Mouse (Mus musculus) macrophage (primary cell): ENCODE results near the gene Sorbs1. TPM values are rescaled to one million over a fixed set of nuclear protein-coding genes. Genes with fewer than 3 reads are reported as not detected.

Source experiments
- H3K27ac ChIP-seq: fragments of 350-480 bp; formaldehyde crosslinking; 2 replicates; pipeline ENCODE4 v1.9.0; 2021
- H3K36me3 ChIP-seq: fragments of 350-480 bp; formaldehyde crosslinking; 2 replicates; pipeline ENCODE4 v1.9.0; 2021; ENCODE audit errors: inconsistent target
- H3K4me3 ChIP-seq: fragments of 350-480 bp; formaldehyde crosslinking; 2 replicates; pipeline ENCODE4 v1.9.0; 2021; ENCODE audit errors: inconsistent target
- H3K79me2 ChIP-seq: fragments of 350-480 bp; formaldehyde crosslinking; 2 replicates; pipeline ENCODE4 v1.9.0; 2021; ENCODE audit errors: inconsistent target
- WGBS: methylation state at CpG from one replicate; pipeline ENCODE4 v1.1.7; 2026; ENCODE audit warnings: inconsistent platforms; ENCODE audit not compliant: missing documents; 5-methylcytosine and 5-hydroxymethylcytosine counted together
- polyA plus RNA-seq: library from polyadenylated mRNA; stranded (reverse); fragments of 250-400 nt; gene quantifications from 3 replicates; pipeline ENCODE4 v1.2.4, GENCODE M21; 2018; ENCODE audit warnings: inconsistent platforms

Gene Sorbs1
- polyA plus RNA-seq, 1 experiment from 2014 or later: 0.19 TPM

DNA sequence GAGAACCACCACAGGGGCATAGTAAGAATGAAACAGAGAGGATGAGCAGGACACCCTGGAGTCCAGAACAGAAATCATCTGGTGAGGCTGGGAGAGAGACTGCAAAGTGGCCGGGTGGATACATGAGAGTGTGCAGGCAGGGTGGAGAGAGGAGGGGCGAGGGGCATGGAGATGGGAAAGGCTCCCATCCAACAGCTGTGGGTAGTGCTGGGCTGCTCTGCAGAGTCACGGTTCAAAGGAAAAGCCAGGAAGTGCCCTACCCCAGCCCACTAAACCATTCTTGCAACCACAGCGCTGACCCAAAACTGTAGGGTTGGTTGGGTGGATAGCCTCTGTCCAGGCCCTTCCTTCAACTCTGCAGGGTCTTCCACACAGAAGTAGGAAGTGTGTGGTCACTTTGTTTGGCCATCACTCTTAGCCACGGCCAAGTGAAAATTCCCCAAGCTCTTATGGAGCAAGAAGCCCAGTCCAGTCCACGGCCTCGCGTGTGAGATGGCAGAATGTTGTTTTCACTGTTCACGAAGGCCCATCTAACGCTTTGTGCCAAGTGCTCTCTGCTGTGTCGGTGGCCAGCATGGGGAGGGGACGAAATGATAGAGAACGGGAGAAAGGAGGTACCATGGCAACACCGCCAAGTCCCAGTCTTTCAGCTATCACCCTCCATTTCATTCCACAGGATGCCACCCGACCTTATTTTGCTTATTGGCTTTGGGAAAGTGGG lies 203.0 kb downstream of the Sorbs1 start:
- Histone ChIP-seq H3K36me3 (no peaks in the 10 kb centered on the region), H3K4me3 (no peak overlapping the region), H3K79me2 (no peaks in the 10 kb centered on the region), H3K27ac (no peak overlapping the region)
- 86% methylated on average over 15 of the region's 15 CpGs for WGBS

DNA sequence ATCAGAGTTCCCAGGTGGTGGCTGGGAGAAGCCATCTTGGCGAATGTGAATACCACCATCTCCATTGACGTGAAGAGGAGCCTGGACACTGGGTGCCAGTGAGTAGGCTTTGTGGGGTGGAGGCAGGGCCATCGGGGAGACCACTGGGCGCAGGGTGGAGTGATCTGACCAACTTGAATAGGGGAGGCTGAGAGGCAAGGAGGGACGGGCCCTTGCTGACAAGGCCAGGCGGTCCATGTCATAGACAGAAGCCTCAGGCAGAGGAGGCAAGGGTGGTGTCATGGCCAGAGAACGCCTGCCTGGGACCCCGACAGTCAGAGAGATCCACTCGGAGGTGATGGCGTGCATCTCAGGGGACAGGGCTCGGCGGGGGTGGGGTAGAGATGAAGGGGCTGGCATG lies 203.7 kb downstream of the Sorbs1 start:
- no peaks in the 10 kb centered on the region for H3K79me2 ChIP-seq
- no peaks in the 10 kb centered on the region for H3K36me3 ChIP-seq
- 90% methylated on average over 9 of the region's 12 CpGs for WGBS
- H3K27ac ChIP-seq: no peak overlapping the region
- H3K4me3 ChIP-seq: no peak overlapping the region

DNA sequence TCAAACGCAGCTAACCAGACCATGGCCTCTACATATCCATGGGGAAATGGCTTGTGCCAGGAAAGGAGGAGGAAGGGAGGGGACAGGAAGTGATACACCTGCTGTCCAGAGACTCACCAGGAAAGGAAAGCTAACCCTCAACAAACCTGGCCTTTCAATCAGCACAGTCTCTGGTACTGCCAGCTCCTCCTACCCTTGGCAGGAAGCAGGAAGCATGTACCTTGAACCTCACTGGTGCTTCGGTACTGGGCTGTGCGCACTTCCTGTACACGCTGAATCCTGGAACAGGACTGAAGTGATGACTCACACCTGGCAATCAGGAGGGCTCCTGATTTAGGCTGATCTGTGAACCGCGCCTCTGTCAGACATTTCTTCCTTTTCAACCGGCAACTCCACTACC lies 206.0 kb downstream of the Sorbs1 start:
- WGBS: 76% methylated on average over 7 of the region's 7 CpGs
- H3K27ac ChIP-seq: no peak overlapping the region
- H3K4me3 ChIP-seq: no peak overlapping the region
- H3K79me2 ChIP-seq: no peaks in the 10 kb centered on the region
- no peaks in the 10 kb centered on the region for H3K36me3 ChIP-seq

DNA sequence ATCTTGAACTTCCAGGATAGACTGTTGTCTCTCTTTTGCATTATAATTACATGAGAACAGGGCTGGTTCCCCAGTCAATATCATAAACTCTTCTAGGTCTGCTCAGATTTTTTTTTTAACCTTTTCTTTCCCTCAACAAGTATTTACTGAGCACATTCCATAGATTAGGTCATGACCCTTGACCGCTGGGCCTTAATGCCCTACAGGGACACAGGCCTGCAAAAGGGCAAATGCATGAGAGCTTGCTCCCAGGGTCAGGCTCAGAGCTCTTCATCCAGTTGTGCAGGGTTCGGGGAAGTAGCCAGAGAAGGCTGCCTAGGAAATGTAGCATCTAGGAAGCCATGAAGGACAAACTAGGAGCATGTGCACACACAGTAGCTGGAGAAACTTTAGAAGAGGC lies 206.9 kb downstream of the Sorbs1 start:
- Histone ChIP-seq H3K4me3 (no peak overlapping the region), H3K27ac (no peak overlapping the region), H3K79me2 (no peaks in the 10 kb centered on the region), H3K36me3 (no peaks in the 10 kb centered on the region)
- WGBS: 97% methylated on average over 2 of the region's 2 CpGs

DNA sequence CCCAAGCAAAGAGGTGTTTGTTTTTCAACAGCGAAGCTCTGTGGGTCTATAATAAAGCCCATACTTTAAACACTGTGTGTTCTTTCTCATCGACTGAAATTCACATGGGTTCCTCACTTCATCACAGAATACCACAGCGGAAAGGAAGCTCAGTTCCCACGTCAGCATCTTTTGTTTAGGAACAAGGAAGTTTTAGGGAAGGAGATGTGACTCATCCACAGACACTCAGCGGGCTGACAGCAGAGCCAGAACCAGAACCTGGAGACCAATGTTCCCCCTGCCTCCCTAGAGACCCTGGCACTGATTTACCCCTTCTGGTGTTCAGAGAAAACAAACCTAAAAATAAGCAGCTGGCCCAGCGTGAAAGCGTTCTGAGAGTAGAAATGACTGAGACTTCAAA lies 208.1 kb downstream of the Sorbs1 start:
- H3K27ac ChIP-seq: no peak overlapping the region
- H3K79me2 ChIP-seq: no peaks in the 10 kb centered on the region
- no peaks in the 10 kb centered on the region for H3K36me3 ChIP-seq
- WGBS: 79% methylated on average over 7 of the region's 7 CpGs
- H3K4me3 ChIP-seq: no peak overlapping the region

DNA sequence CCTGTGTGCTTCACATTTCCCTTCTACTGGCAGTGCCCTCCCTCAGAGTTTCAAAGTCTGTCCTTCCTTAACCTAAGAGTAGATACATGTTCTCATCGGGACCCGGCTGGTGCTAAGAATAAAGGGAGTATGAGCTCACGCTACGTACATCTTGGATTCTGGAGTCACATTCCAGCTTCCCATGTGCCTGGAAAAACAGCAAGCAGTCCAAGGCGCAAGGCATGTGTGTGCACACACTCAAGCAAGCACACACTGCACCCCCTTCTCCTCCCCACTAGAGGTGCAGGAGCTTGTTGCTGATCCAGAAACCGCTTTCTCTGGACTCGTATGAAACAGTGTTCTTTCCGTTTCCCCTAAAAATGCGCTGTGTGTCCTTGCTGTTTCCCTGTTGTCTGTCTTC lies 210.7 kb downstream of the Sorbs1 start:
- Histone ChIP-seq H3K27ac (no peak overlapping the region), H3K4me3 (no peak overlapping the region), H3K79me2 (no peaks in the 10 kb centered on the region), H3K36me3 (no peaks in the 10 kb centered on the region)
- WGBS: 93% methylated on average over 9 of the region's 9 CpGs

DNA sequence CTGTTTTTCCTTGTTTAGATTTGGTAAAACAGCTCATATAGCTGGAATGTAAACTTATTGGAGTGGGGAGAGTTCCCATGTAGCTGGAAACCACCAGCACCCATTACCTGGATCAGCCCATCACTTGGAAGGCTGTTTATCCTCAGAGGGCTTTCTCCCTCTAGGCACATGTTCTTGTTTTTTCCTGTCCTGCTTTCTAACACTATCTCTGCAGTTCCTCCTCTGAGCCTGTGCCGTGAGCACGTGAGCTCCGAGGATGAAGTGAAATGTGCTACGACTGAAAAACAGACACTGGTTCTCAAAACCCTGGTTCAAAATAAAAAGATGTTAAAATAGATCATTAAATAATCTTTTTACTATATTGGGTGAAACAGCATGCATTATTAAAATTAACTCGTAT lies 211.1 kb downstream of the Sorbs1 start:
- no peaks in the 10 kb centered on the region for H3K79me2 ChIP-seq
- no peak overlapping the region for H3K4me3 ChIP-seq
- H3K27ac ChIP-seq: no peak overlapping the region
- WGBS: 88% methylated on average over 5 of the region's 5 CpGs
- H3K36me3 ChIP-seq: no peaks in the 10 kb centered on the region

DNA sequence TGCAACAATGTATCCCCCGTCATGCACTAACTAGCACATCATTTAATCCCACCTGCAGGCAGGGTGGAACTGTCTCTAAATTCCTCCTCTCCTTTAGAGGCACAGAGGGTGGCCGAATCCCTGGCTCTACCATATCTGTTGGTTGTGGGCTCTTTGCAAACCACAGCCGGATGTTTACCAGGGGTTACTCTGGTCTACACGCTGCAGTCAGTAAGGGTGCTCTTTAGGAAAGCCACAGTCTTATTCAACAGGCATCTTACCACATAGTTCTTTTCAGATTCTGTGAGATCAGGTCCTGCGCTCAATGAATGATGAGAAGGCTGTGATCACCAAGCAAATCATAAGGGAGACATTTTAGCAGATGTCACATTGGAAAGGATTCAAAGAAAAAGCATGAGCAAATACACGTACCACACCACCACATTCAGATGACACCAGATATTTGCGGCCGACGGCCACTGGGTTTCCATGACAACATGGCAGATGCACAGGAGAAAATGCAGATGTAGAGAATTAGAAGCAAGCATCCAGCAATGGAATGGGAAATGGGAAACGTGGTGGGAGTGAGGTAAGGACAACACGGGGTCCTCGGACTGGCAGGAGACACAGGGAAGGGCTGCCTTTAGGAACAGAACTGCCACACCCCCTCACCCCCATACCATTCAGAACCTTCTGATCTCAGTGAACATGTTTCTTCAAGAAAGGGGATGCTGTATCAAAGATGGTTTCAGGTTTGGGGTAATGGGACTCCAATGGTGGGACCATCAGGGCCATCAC lies 213.4 kb downstream of the Sorbs1 start:
- Histone ChIP-seq H3K4me3 (no peak overlapping the region), H3K27ac (no peak overlapping the region), H3K36me3 (no peaks in the 10 kb centered on the region), H3K79me2 (no peaks in the 10 kb centered on the region)
- WGBS: 78% methylated on average over 11 of the region's 12 CpGs

DNA sequence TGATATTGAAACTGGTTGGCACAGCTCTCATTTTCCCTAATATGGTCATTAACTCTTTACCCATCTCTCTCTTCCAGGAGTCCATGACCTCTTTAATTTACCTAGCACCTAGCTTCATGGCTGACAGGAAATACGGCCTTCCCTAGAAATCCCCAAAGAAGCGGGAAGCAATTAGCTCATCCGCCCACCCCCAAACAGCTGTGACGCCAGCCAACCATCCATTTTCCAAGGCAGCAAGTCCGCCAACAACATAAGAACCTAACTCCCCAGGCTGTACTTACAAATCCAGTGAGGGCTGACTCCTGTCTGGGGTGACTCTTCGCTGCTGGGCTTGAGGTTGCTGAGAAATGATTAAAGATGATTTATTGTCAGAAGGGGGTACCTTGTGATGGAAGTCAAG lies 214.4 kb downstream of the Sorbs1 start:
- no peaks in the 10 kb centered on the region for H3K79me2 ChIP-seq
- no peak overlapping the region for H3K4me3 ChIP-seq
- H3K27ac ChIP-seq: no peak overlapping the region
- 96% methylated on average over 6 of the region's 6 CpGs for WGBS
- H3K36me3 ChIP-seq: no peaks in the 10 kb centered on the region

DNA sequence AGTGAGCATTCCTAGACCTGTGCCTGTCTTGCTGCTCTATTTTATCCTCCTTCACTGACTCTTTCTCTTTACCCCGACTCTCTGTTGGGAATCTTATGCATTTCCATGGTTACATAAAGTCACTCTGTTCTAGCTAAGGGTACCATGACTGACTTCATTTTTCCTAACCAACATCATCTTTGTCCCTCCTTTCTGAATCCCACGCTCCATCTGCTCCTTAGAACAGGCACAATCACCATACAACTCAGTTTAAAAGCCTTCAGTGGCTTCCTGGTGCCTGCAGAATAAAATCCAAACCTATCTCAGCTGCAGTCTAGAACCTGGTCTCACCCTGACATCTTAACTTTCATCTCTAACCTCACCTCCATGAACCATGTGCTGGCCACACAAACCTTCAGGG lies 215.0 kb downstream of the Sorbs1 start:
- no peak overlapping the region for H3K4me3 ChIP-seq
- H3K36me3 ChIP-seq: no peaks in the 10 kb centered on the region
- no peak overlapping the region for H3K27ac ChIP-seq
- no peaks in the 10 kb centered on the region for H3K79me2 ChIP-seq
- WGBS: 96% methylated on average over 2 of the region's 2 CpGs

DNA sequence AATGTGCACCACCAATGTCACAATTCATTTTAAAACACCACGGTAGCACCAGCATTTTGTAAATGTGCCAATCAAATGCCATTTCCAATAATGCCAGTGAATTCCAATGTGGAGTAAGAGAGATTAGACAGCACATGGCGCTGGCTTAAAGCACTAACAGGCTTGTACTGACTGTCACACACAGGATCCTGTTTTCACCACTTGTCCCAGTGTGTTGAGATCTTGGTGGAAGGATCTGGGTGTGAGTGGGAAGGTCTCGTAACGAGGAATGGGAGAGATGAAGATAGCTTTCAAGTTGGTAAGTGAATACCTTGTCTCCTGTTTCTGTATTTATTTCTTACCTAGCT lies 215.8 kb downstream of the Sorbs1 start:
- no peaks in the 10 kb centered on the region for H3K79me2 ChIP-seq
- no peak overlapping the region for H3K27ac ChIP-seq
- H3K4me3 ChIP-seq: no peak overlapping the region
- H3K36me3 ChIP-seq: no peaks in the 10 kb centered on the region
- WGBS: 91% methylated on average over 4 of the region's 4 CpGs

DNA sequence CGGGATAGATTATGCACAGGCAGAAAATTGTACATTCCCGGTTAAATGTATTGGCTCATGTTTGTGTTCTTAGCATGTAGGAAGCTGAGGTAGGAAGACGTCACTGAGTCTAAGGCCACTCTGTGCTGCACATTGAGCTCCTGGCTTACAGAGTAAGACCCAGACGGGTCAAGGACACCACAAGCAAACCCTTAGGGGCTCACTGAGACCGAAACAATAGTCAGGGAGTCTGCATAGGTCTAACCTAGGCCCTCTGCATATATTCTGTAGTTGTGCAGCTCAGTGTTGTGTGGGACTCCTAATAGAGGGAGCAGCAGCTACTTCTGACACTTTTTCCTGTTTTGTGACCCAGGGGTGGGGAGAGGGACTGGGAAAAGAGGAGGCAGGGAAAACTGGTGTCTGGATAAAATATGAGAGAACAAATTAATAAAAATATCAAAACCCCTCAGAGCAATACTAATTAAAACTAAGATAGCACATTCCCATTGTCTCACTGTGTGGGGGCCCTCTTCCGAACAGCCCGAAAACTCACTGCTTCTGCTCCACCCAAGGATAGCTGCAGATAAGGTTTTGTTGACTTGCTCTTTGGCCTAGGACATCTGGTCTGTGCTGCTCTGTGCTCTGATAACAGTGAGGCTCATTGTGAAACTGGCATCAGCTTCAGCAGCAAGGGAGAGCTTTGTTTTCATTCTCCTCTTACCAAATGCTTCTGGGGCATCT lies 216.3 kb downstream of the Sorbs1 start:
- H3K79me2 ChIP-seq: no peaks in the 10 kb centered on the region
- H3K4me3 ChIP-seq: no peak overlapping the region
- 94% methylated on average over 7 of the region's 7 CpGs for WGBS
- no peaks in the 10 kb centered on the region for H3K36me3 ChIP-seq
- H3K27ac ChIP-seq: no peak overlapping the region

DNA sequence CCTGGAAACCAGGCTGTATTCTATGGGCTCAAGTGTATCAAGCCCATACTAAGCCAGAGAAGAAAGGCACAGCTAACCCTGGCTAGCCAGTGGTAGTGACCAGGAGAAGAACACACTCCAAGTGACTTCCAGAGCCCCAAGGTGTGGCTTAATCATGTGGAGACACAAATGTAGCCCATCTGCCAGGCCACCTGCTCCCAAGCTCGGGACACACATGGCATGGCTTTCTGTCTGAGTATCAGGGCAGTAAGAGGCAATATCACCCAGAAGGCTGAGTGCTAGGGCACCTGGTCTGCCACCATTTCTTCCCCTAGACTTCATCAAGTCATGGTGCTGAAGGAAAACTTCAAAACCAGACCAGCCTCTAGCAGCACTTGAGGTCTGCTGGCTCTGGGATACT lies 219.3 kb downstream of the Sorbs1 start:
- Histone ChIP-seq H3K79me2 (no peaks in the 10 kb centered on the region), H3K4me3 (no peak overlapping the region), H3K27ac (no peak overlapping the region), H3K36me3 (no peaks in the 10 kb centered on the region)
- whole genome bisulfite sequencing: 55% methylated on average over 1 of the region's 1 CpGs

DNA sequence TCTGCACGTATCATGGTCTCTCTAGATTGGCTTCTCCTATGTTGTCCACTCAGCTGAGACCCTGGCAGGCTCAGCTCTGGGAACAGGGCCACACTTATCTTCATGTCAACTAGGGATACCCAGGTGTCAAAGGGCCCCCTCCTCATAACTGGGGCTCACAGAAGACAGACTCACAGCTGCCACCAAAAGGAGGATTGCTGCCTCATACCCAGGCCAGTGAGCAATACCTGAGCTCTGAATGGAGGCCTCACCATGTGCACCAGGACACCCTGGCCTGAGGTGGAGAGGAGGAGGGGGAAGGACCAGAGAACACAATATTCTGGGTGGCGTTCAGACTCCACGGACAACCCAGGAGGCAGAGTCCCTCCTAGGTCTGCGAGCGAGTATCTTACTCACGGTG lies 219.8 kb downstream of the Sorbs1 start:
- no peak overlapping the region for H3K27ac ChIP-seq
- WGBS: 94% methylated on average over 6 of the region's 6 CpGs
- no peaks in the 10 kb centered on the region for H3K36me3 ChIP-seq
- H3K4me3 ChIP-seq: no peak overlapping the region
- H3K79me2 ChIP-seq: no peaks in the 10 kb centered on the region

DNA sequence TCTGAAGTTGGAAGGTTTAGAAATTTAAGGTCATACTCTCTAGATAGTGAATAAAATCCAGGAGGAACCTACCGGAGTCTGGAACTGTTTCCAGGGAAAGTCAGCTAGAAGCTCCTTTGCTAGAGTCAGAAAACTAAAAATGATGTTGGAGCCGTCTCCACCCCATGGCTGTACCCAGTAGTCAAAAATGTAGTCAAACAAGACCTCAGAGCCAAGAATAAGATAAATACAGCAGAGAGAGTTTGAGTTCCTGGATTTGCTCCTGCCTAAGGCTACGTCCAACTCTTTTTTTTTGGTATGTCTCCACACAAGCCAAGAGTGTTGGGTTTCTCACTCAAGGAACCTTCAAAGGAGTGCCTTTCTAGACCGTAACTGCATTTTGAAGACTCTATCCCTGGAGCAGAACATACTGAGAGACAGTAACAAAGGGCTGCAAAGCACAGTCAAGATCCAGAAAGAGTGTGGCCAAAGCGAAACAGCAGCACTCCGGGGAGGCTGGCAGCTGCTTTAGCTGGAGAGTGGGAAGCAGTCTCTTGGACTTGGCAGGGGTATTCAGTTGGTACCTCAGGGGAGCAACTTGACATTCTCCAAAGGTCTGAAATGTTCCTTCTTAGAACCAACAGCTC lies 223.4 kb downstream of the Sorbs1 start:
- no peaks in the 10 kb centered on the region for H3K79me2 ChIP-seq
- H3K36me3 ChIP-seq: no peaks in the 10 kb centered on the region
- 93% methylated on average over 6 of the region's 6 CpGs for WGBS
- H3K4me3 ChIP-seq: no peak overlapping the region
- H3K27ac ChIP-seq: no peak overlapping the region
